Mouse (Mus musculus) heart, adult 8-10 months (tissue): ENCODE measurements around the gene Tnrc6c. TPM values are rescaled to one million over a fixed set of nuclear protein-coding genes. Genes with fewer than 3 reads are reported as not detected.
"Not testable (repeated sequence)": the region's sequence is repeated elsewhere in the genome, so short reads cannot be mapped to it uniquely, and the experiment has no call there.

Experiments used
- DNase-seq: peaks from one replicate; pipeline ENCODE4 v3.0.0; 2022; ENCODE audit warnings: low spot score
- total RNA-seq, 4 experiments: library from RNA; stranded (reverse); gene quantifications; 2 replicates each; pipeline ENCODE4 v1.2.4; 2022

The Tnrc6c gene
- total RNA-seq, 4 experiments from 2014 or later: 27.0 to 32.1 (median 29.7) TPM

DNA sequence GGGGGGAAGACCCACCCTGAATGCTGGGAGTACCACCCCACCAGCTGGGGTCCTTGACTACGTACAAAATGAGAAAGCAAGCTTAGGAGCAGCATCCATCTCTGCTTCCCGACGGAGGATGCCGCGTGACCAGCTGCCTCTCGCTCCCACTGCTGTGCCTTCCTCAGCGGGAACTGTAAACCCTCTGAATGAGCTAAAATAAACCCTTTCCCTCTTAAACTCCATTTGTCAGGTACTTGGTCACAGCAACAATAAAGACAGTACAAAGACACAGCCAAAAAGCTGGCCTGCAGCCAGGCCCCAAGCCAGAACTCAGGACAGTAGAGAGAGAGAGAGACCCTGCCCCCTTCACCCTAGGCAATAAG, 115.6 kb downstream of the Tnrc6c start:
- no peak for DNase-seq

DNA sequence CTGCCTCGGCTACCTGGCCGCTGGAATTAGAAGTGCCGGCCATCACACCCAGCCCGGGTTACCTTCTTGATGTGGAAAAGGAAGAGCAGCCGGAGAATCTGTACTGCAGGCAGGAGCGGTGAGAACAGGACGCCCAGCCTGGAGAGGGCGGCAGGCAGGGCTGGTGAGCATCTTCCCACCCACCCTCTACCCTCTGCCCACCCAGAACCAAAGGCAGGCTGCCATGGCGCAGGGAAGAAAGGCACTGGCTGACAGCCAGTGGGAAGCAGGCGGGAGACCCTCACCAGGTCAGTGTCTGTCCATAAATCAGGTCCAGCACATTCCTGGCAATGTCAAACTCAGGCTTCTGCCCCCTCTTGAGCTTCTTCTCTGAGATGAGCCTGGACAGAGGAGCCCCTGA, 116.3 kb downstream of the Tnrc6c start:
- DNase-seq: no peak

DNA sequence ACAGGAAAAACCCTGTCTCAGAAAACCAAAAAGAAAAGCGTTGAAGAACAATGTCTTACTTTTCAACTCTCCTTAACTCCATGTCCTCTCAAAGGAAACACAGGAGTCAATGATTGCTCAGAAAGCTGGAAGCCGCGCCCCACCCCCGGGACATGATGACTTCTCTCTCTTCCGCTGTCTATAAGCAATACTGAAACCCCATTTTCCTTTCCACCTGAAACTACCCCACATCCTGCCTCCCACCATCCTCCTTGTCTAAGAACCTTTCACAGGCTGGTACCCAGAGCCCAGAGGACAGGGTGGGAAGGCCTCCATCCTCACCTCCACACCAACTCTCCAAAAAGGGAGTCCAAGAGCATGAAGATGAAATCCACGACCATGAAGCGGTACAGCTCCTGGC, 118.3 kb downstream of the Tnrc6c start:
- no peak for DNase-seq

DNA sequence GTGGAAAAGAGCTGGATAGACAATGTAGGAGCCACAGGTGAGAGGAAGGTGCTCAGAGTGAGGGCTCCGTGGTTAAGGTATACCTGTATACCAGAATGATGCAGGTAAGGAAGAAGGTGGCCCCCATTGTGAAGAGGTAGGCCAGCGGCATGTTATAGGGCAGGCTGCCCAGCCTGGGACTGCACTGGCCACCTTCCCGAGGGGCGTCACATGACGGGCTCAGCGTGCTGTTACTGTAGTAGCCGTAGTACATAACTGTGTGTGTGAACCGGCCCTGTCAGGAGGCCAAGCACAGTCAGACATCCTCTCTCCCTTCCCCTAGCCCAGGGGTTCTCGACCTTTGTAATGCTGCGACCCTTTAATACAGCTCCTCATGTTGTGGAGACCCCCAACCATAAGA, 120.8 kb downstream of the Tnrc6c start:
- DNase-seq: peak; percentile 25

DNA sequence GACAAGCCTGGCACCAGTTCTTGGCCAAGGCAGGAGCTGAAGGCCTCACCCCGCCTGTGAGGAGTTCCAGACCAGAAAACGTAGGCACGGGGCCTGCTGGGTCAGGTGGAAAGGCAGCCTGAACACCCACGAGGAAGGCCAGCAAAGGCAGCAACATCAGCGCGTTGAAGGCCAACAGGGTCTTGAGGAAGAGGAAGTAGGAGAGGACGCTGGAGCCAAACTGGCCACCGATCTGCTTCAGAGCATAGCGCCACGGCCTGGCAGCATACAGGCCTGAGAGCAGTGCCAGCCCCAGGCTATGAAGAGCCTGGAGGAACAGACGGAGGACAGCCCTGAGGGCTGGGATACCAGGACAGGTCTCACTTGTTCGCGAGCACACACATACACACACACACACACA, 121.5 kb downstream of the Tnrc6c start:
- no peak for DNase-seq

DNA sequence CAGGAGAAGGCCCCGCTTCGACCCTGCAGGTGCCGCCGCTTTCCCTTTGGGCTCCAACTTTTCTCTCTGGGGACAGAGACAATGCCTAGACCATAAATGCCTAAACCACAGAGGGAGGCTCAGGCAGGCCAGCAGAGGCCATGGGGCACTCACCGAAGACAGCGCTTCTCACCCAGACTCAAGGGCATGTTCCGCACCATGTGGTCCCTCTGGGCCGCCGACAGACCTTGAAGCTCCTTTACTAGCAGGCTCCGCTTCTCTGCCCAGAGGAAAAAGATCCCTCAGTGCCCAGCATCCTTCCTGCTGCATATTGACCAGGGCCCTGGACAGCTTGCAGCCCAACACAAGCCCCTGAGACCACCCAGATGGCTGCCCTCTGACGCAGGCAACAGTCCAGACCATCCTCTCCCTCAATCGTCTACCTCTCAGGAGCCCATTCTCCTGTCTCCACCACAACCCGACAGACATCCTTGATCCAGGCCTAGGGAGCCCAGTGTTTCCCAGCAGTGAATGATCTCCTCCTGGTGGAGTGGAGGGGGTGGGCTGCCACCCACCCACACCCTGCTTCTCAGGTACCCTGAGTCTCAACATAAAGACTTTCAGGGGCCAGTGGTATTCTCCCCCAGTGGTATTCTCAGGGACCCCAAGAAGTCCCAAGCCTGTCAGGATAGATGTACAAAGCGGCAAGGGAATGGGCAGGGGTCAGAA, 122.2 kb downstream of the Tnrc6c start:
- no peak for DNase-seq

DNA sequence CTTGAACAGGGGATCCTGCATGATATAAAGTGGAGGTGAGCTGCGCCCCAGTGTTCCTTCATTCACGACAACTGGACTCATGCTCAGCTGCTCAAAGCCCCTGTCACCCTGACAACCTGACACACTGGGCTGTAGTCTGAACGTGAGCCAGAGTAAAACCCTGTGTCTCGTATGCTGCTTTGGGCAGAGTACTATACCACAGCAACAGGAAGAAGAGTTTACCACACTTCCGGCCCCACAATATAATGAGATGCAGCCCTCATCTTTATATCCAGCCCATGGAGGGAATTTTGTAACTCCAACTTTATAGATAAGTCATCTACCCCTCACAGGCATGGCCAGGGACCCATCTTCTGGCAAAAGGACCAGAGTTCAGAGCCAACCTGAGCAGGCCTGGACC, 123.0 kb downstream of the Tnrc6c start:
- no peak for DNase-seq

DNA sequence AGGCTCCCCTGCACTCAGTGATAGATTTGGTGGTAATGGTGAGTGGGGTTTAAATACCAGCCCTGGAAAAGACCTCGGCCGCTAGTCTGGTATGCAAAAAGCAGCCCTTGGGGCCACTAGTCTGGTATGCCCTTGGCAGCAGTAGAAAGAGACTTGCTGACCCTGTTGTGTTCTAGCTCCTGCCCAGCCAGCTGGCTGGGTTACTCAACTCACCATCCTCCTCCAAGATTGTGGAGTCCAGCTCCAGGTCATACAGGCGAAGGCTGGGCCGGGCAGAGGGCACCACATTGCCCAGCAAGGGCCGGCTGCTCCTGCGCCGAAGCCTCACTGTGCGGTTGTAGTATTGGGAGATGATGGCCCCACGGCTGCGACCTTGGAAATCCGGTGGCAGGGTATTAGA, 123.9 kb downstream of the Tnrc6c start:
- no peak for DNase-seq

DNA sequence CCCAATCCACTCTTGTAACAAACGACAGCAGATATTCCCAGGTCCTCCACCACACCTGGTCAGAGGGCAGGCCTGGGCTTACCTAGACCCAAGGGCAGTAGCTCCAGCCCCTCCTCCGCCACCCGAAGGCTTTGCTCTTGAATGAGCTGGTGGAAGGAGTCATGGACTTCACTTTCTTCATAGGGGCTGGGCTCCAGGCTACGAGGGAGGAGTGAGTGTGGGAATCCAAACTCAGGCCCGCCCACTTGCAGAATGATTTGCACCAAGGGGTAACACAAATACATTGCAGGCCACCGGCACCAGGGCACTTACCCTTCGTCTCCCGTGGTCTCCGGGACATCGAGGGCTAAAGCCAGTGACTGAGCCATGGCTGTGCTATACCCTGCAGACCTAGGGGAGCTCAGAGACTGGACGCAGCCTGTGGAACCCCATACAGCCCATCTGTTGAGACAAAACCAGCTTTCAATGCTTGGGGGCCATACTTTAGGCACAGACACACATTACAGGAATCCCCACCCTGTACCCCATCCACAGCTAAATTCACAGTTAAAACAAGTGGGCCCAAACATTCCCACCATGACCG, 124.9 kb downstream of the Tnrc6c start:
- no peak for DNase-seq

DNA sequence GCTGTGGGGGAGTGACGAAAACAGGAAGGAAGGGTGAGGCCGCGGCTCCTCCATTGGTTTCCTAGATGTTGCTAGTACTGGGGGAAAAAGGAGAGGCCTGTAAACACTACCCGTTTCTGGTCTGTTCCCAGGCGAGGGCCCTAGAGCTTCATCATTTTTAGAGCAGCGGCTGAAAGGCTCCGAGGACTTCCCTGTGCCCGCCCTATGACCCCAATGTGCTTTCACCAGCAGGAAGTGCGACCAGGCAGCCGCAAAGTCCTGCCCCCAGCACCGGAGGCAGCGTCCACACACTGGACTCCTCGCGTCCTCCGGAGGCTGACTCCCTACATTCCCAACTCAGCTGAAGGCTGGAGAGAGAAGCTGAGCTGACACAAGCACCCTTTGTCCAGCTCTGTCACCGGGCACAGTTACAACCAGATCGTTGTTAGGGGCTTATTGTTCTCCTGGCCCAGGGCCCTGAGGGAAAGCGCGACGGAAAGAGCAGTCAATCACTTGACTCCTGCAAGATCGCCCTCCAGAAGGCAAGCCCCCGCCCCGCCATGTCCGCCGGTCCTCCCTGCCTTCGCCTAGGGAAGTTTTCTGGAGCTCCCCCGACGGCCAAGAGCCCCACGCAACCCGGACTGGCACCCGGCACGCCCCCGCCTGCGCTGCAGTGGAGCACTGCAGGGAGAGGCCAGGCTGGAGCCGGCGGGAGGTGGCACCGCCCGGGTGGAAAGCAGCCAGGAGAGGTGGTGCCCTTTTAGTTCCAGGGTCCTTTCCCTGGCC, 125.5 kb downstream of the Tnrc6c start:
- peak; percentile 84 for DNase-seq

DNA sequence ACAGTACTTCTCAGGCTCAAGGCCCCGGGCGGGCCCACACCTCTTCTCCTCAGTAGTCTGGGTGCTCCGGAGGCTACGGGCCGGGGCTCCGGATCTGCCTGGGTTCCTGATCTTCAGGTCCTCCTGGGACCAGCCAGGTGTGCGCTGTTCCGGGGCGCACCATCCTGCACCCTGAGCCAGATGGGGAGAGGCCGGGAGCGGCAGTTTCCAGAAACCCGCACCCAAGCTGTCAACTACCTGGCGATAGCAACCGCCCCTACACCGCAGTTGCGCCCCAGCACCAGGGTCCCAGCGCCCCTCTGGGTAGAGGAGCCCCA, 126.1 kb downstream of the Tnrc6c start:
- DNase-seq: no peak

DNA sequence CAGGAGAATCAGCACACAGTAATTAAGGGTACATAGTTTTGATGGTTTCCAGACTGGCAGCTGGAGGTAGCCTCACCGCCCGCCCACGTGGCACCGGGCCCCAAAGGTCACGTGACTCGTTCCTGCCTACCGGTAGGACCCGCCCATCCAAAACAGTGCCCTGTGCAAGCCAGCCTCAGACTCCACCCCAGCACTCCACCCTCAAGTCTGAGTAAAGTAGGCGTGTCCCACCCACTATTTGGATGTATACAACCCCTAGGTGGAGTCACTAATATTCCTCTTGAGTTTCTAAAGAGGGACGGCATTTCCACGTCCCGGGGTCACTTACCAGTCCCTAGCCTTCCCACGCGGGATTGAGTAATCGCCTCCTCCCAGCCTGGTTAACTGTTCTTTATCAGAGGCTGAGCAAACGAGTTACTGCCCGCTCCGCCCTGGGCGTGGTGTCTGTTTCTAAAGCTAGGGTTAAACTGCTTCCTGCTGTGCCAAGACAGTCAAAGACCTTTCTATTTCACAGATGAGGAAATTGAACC, 126.6 kb downstream of the Tnrc6c start:
- peak; percentile 89 for DNase-seq

DNA sequence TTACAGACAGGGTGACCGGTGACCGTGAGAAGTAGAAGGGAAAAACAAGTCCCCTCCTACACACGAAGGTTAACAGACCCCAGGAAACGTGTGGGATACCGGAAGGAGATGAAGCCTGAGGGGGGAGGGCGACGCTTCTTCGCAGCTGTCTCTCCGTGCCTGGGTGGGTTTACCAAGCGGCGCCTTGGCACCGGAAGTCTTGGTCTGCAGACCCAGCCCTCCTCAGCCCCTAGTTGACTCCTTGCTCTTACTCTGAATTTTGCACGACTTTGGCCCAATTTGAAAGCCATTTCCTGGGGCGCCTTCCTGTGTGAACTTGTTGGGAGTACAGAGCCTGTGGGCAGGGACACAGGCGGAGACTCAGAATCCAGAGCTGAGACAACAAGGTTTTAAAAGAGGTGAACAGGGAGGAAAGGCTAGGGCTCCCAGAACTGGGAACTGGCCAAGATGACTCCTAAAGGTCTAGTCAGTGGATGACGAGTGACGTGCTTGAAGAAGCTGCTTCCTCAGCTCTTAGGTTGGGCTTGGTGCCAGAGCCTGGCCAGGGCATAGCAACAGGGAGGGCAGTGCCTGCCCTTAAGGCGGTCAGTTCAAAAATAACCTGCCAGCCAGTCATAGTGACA, 127.2 kb downstream of the Tnrc6c start:
- DNase-seq: peak; percentile 77

DNA sequence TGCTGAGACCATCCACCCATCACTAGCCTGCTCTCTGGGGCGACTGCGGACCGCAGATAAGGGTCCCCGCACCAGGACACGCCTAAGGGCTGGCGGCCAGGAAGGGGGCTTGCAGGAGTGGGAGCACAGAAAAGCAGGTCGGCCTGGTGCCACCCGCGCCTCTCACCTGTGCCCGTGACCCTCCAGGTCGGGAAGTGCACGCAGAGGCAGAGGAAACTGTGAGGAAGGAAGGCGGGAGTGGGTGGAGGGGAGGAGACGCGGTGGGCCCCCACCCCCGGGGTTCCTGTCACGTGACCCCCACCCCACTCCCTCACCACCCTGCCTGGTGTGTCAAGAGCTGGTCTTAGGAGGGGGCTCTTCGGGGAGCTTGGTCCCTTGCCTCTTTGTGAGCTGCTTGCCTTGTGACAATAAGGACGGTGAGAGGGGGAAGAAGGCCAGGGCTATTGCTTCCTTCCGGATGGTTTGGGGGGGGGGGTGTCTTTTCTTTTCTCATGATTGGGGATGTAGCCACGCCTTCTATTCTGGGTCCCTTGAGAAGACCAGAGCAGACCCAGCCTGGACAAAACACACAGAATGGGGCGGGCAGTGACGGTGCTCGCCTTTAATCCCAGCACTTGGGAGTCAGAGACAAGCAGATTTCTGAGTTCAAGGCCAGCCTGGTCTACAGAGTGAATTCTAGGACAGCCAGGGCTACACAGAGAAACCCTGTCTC, 128.1 kb downstream of the Tnrc6c start, which contains the start of the genes Tmc8 and Tmc6:
Gene Tmc8, plus strand, starts transcription at position 84 of the 712 bp plus-strand sequence.
Gene Tmc6, minus strand, starts transcription at position 206 of the 712 bp plus-strand sequence.
- peak; percentile 71 for DNase-seq

DNA sequence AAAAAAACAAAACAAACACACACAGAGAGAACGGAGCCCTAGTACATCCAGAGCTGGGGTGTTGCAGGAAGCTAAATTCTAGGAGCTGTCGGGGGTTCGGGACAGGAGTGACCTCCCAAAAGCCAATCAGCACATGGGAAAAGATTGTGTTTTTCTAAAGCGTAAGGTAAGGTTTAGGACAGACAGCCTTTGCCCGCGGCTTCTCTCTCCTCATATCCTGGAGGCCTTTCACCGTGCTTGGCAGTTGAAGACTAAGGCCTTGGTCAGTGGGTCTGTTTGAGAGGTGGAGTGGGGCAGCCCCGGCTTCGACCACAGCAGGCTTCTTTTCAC, 128.6 kb downstream of the Tnrc6c start:
- DNase-seq: no peak

DNA sequence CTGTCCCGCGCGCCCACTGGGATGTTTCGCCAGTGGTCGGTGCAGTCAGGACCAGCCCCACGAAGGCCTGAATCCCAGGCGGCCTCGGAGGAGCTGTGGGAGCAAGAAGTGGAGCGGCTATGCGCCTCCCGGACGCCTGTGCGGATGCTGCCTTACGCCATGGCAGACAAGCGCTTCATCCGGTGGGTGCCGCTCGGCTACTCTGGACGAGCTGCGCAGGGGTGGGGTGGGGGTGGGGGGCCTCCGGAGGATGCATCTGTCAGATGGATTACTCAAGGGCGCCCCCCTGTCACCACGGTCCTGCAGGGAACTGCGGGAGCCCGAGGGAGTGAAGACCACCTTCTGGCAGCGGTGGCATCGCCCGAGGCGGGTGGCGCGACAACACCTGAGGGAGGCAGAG, 129.0 kb downstream of the Tnrc6c start:
- DNase-seq: peak; percentile 59

DNA sequence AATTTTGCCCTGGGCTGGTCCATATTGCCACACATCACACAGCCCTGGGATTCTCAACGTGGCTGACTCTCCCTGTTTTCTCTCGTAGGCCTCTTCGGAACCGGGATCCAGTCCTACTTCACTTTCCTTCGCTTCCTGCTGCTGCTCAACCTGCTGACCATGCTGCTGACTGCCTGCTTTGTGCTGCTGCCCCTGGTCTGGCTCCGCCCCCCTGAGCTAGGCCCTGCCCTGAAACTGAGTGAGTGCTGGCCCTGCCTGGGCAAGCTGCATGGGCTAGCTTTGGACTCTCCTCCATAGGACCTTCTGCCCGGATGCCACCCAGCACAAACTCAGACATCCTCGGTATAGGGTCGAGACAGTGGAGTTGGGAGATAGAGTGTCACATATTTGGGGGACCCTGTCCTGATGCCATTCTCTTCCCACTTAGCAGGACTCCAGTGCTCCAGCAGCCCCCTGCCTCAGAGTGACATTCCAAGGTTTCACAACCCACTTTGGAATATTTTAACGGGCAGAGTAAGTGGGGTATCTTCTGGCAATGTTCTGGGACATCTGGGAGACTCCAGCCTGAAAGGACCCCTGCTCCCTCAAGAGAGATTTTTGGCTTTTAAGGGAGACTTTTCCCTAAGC, 129.7 kb downstream of the Tnrc6c start:
- no peak for DNase-seq

DNA sequence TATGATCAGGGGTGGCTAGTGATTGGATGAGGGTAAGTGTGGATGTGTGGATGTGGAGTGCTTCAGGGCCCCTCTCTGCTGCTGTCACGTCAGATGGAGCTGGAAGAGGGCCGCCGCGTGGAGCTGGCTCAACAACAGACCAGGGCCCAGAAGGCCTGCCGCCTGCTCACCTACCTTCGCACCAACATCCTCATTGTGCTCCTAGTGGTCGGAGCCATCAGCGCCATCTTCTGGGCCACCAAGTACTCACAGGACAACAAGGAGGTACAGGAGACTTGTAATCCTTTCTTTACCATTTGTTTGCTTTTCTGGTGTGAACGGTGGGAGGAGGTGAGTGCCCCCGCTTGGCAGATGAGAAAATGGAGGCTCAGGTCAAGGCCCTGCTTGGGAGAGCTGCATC, 132.2 kb downstream of the Tnrc6c start:
- DNase-seq: no peak

DNA sequence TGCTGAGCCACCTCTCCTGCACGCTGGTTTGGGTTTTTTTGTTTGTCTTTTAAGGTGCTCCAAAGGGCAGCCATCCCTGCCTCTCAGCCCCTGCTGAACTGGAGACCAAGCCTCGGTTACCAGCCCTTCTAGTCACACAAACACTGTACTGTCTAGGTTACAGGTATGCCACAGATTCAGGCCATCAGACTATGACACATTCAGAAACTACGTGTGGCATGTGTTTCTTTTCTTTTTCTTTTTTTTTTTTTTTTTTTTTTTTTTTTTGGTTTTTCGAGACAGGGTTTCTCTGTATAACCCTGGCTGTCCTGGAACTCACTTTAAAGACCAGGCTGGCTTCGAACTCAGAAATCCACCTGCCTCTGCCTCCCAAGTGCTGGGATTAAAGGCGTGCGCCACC, 134.4 kb downstream of the Tnrc6c start:
- DNase-seq: not testable (repeated sequence)

DNA sequence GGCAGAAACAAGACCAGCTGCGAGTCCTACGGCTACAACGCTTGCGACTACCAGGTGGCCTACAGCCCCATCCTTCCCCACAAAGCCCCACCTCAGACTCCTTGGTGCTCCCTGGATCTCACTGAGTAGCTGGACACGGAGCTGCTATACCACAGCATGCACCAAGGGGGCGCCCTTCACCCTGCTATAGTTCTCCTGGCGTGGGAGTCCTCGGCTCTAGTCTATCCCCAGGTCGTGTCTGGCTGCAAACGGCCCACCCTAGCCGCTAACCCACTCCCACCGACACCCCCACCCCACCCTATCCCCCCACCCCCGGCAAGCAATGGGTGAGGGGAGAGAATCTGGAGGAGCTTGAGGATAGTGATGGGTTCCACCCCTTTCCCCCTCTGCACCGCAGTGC, 136.2 kb downstream of the Tnrc6c start:
- DNase-seq: peak; percentile 62

DNA sequence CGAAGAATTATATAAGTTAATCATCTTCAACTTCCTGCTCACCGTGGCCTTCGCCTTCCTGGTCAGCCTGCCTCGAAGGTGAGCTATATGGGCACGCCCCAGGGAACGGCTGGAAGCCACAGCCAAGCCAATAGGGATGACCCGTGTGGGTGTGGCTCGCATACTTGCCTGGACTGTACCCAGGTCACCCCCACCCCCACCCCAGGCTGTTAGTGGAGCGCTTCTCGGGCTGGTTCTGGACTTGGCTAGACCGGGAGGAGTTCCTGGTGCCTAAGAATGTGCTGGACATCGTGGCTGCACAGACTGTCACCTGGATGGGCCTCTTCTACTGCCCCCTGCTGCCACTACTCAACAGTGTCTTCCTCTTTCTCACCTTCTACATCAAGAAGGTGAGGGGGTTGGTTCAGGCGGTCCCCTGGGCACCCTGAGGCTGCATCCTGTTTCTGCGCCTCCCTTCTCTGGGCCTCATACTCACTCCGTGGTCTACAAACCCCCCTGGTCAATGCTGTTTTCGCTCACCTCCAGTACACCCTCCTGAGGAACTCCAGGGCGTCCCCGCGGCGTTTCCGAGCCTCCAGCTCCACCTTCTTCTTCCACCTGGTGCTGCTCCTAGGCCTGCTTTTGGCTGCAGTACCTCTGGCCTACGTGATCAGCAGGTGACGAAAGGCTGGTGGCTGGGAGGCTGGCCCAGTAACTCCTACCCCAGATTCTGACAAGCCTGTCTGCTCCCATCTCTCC, 136.8 kb downstream of the Tnrc6c start:
- DNase-seq: no peak
